Mouse (Mus musculus): ENCODE data around the gene Snrnp70.

DNA sequence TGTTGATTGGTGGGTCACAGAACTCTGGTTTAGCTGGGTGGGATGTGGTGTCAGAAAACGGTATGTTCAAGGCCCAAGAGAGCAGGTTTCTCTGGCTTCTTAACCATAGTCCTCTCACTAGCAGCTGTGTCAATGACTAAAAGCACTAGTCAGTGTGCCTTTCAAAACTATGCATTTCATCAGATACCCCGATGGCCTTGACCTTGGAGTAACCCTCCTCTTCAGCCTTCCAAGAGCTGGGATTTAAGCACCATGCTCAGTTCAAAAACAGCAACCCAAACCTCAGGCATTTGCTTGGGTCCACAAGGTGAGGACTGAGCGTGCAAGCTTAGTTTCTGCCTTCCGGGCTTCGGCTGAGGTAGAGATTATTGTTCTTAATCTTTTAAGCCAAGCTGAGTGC, 23.2 kb downstream of the Snrnp70 start:
- TF ChIP-seq POLR2A (IDR thresholded peaks at IDR 0.05; ENCODE audit: low read depth, low read length) (no peak; the same call in 1 of the 2 replicates), CTCF (IDR thresholded peaks at IDR 0.05; ENCODE audit: borderline replicate concordance, insufficient read depth, low read length) (no peak)

Data from embryonic fibroblast, embryonic 13.5 days (primary cell).